Mouse (Mus musculus): ENCODE measurements around the gene Erbb4. TPM values are rescaled to one million over a fixed set of nuclear protein-coding genes. Genes with fewer than 3 reads are reported as not detected.

Erbb4 gene
- polyA plus RNA-seq, 1 experiment from 2014 or later, result 1.3 TPM

DNA sequence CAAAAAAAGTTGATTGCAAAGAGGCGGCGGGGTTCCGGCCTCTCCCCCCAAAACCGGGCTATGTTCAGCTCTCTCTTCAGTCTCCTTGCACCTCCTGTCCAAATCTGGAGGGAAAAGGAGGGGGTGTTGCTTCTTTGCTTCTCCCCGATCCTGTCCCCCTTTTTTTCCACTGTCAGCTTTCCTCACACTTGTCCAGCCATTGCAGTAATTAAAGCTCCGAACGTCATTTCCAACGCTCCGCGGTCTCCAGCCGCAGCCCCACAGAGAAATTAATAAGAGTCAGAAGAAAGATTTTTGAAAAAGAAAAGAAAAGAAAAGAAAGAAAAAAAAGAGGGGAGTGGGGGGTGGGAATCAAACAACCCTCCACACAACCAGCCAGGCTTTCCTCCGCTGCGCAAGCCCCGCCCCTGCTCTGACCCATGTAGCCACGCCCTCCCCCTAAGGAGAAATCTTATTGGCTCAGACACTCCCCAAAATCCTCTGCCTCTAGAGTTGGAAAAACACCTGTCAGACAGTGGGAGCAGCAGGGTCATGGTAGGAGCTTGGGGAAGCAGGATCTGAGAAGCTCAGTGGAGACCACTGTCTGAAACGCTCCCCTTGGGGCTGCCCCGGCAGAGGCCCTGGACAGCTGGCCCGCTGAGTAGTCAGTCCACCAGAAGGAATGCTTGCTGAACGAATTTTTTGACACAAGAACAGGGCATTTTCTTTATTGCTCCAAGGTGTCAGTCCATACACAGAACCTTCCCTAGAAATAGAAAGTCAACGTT is 483 bp upstream of the Erbb4 start:
- 4% methylated on average over 20 of the region's 20 CpGs for WGBS
- peak; percentile 61 for ATAC-seq (replicated peaks; ENCODE audit: insufficient number of reproducible peaks, low FRiP score, low TSS enrichment, low read depth)
- Histone ChIP-seq H3K4me2 (ENCODE audit: low read depth, low read length) (peak overlapping the region; percentile 99), H3K4me3 (ENCODE audit: low read depth, low read length) (peak overlapping the region; percentile 58), H3K4me1 (ENCODE audit: control insufficient read depth, insufficient read depth, low read length) (no peaks in the 10 kb centered on the region), H3K27ac (replicated peaks; ENCODE audit: low read depth, low read length) (no peak overlapping the region), H3K9me3 (replicated peaks; ENCODE audit: control insufficient read depth, low read length) (no peaks in the 10 kb centered on the region), H3K9ac (replicated peaks; ENCODE audit: low read length) (no peak overlapping the region; the same call in 1 of the 2 replicates), H3K36me3 (replicated peaks; ENCODE audit: control insufficient read depth, insufficient read depth, low read depth, low read length) (no peaks in the 10 kb centered on the region), H3K27me3 (ENCODE audit: control insufficient read depth, insufficient read depth, low read length) (peaks cover 10% of the 10 kb centered on the region)
- peak; percentile 77 for DNase-seq (ENCODE audit: low spot score)

DNA sequence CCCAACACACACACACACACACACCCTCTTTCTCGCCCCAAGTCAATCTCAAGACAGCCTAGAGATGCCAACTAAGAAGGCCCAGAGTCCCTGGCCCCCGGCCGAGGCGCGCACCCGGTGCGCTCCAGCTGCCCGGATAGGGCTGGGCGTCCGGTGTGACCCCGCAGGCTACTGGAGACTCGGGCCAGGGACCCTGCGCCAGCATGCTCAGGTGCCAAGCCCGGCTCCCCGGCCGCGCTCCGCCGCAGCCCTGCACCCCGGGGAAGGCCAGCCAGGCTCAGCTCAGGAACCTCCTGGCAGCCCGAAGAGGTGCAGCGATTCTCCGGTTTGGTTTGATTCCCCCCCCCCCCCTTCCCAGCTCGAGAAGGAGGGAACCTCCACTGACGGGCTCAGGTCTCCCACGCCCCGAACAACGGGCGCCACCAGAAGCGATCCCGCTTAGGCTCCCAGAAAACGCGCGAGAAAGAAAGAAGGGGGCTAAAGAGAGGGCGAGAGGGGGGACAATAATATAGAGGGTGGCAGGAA is 860 bp downstream of the Erbb4 start:
- Histone ChIP-seq H3K9me3 (replicated peaks; ENCODE audit: control insufficient read depth, low read length) (no peaks in the 10 kb centered on the region), H3K4me3 (ENCODE audit: low read depth, low read length) (peak overlapping the region; percentile 58), H3K27me3 (ENCODE audit: control insufficient read depth, insufficient read depth, low read length) (peaks cover 10% of the 10 kb centered on the region), H3K27ac (replicated peaks; ENCODE audit: low read depth, low read length) (no peak overlapping the region), H3K36me3 (replicated peaks; ENCODE audit: control insufficient read depth, insufficient read depth, low read depth, low read length) (no peaks in the 10 kb centered on the region), H3K4me1 (ENCODE audit: control insufficient read depth, insufficient read depth, low read length) (no peaks in the 10 kb centered on the region), H3K9ac (replicated peaks; ENCODE audit: low read length) (peak overlapping the region; percentile 47), H3K4me2 (ENCODE audit: low read depth, low read length) (peak overlapping the region; percentile 99)
- DNase-seq (ENCODE audit: low spot score) (peak; percentile 11), ATAC-seq (replicated peaks; ENCODE audit: insufficient number of reproducible peaks, low FRiP score, low TSS enrichment, low read depth) (peak; percentile 40)
- WGBS, result 1% methylated on average over 30 of the region's 35 CpGs

- WGBS, result under 1% methylated on average over 24 of the region's 24 CpGs
- Histone ChIP-seq H3K27me3 (ENCODE audit: control insufficient read depth, insufficient read depth, low read length) (peaks cover 10% of the 10 kb centered on the region), H3K9me3 (replicated peaks; ENCODE audit: control insufficient read depth, low read length) (no peaks in the 10 kb centered on the region), H3K9ac (replicated peaks; ENCODE audit: low read length) (peak overlapping the region; percentile 32), H3K27ac (replicated peaks; ENCODE audit: low read depth, low read length) (no peak overlapping the region), H3K4me3 (ENCODE audit: low read depth, low read length) (peak overlapping the region; percentile 58), H3K36me3 (replicated peaks; ENCODE audit: control insufficient read depth, insufficient read depth, low read depth, low read length) (no peaks in the 10 kb centered on the region), H3K4me2 (ENCODE audit: low read depth, low read length) (peak overlapping the region; percentile 99), H3K4me1 (ENCODE audit: control insufficient read depth, insufficient read depth, low read length) (no peaks in the 10 kb centered on the region)
- ATAC-seq (replicated peaks; ENCODE audit: insufficient number of reproducible peaks, low FRiP score, low TSS enrichment, low read depth) (peak; percentile 34; the same call in 1 of the 2 replicates), DNase-seq (ENCODE audit: low spot score) (peak; percentile 43)
Observed at GRCm38 (mm10) chr1:69106322-69106761, 1.5 kb downstream of the Erbb4 start.

- peaks cover 10% of the 10 kb centered on the region for H3K27me3 ChIP-seq (ENCODE audit: control insufficient read depth, insufficient read depth, low read length)
- H3K36me3 ChIP-seq (replicated peaks; ENCODE audit: control insufficient read depth, insufficient read depth, low read depth, low read length), result no peaks in the 10 kb centered on the region
- no peaks in the 10 kb centered on the region for H3K9me3 ChIP-seq (replicated peaks; ENCODE audit: control insufficient read depth, low read length)
- peak overlapping the region; percentile 58 for H3K4me3 ChIP-seq (ENCODE audit: low read depth, low read length)
- H3K4me2 ChIP-seq (ENCODE audit: low read depth, low read length), result peak overlapping the region; percentile 99
- WGBS, result under 1% methylated on average over 28 of the region's 29 CpGs
- peak; percentile 50 for DNase-seq (ENCODE audit: low spot score)
- peak overlapping the region; percentile 32; the same call in 1 of the 2 replicates for H3K9ac ChIP-seq (replicated peaks; ENCODE audit: low read length)
- no peak overlapping the region for H3K27ac ChIP-seq (replicated peaks; ENCODE audit: low read depth, low read length)
- H3K4me1 ChIP-seq (ENCODE audit: control insufficient read depth, insufficient read depth, low read length), result no peaks in the 10 kb centered on the region
- ATAC-seq (replicated peaks; ENCODE audit: insufficient number of reproducible peaks, low FRiP score, low TSS enrichment, low read depth), result 0 out of 2 replicates have a peak, but pooled peaks have one; percentile 22
Observed at GRCm38 (mm10) chr1:69105493-69106321, 2.2 kb downstream of the Erbb4 start.

DNA sequence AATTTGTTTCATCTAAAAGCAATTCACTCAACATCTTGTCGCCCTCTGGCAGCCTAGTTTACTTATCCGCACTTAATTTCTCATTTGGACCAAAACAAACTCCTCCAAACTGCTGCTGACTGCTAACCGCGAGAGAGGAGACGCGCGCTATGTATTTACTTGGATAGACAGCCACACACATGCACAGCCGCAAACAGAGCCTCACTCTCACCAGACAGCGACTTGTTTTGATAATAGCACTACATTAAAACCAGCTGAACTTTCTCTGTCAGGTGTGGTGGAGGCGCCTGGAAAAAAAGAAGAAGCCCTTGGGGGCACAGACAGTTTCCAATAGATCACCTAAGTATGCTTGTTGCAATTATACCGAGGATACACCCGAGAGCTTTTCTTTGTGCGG is 2.8 kb downstream of the Erbb4 start:
- ATAC-seq (replicated peaks; ENCODE audit: insufficient number of reproducible peaks, low FRiP score, low TSS enrichment, low read depth) (no peak), DNase-seq (ENCODE audit: low spot score) (peak; percentile 54)
- Histone ChIP-seq H3K27me3 (ENCODE audit: control insufficient read depth, insufficient read depth, low read length) (peaks cover 10% of the 10 kb centered on the region), H3K9ac (replicated peaks; ENCODE audit: low read length) (no peak overlapping the region), H3K9me3 (replicated peaks; ENCODE audit: control insufficient read depth, low read length) (no peaks in the 10 kb centered on the region), H3K27ac (replicated peaks; ENCODE audit: low read depth, low read length) (no peak overlapping the region), H3K4me1 (ENCODE audit: control insufficient read depth, insufficient read depth, low read length) (no peaks in the 10 kb centered on the region), H3K4me2 (ENCODE audit: low read depth, low read length) (peak overlapping the region; percentile 99), H3K4me3 (ENCODE audit: low read depth, low read length) (peak overlapping the region; percentile 58), H3K36me3 (replicated peaks; ENCODE audit: control insufficient read depth, insufficient read depth, low read depth, low read length) (no peaks in the 10 kb centered on the region)
- under 1% methylated on average over 13 of the region's 13 CpGs for WGBS

DNA sequence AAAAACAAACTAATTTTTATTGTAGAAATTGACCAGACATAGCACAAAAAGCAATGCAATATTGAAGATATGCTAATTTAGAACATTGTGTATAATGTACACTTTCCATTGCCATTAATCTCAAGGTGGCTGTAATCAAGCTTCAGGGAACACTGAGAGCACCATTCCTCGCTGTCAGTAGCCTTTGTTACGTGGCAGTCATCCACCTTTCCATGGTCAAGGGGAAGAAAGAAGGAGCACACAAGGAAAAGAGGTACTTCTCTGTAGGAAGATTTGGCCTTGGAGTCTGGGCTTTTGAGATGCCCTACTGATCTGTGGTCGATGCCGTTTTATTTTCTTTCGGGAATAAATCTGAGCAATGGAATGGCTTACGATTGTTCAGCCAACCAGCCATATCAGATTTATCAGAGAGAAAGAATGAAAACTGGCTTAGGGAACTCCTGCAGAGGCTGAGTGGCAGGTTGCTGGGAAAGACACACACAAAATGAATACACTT is 4.6 kb downstream of the Erbb4 start:
- no peak for ATAC-seq (replicated peaks; ENCODE audit: insufficient number of reproducible peaks, low FRiP score, low TSS enrichment, low read depth)
- WGBS, result 73% methylated on average over 6 of the region's 6 CpGs
- no peak overlapping the region for H3K4me3 ChIP-seq (ENCODE audit: low read depth, low read length)
- no peak overlapping the region for H3K4me2 ChIP-seq (ENCODE audit: low read depth, low read length)
- no peak overlapping the region for H3K9ac ChIP-seq (replicated peaks; ENCODE audit: low read length)
- no peak for DNase-seq (ENCODE audit: low spot score)
- H3K27me3 ChIP-seq (ENCODE audit: control insufficient read depth, insufficient read depth, low read length), result peaks cover 10% of the 10 kb centered on the region
- no peaks in the 10 kb centered on the region for H3K36me3 ChIP-seq (replicated peaks; ENCODE audit: control insufficient read depth, insufficient read depth, low read depth, low read length)
- H3K4me1 ChIP-seq (ENCODE audit: control insufficient read depth, insufficient read depth, low read length), result no peaks in the 10 kb centered on the region
- no peak overlapping the region for H3K27ac ChIP-seq (replicated peaks; ENCODE audit: low read depth, low read length)
- H3K9me3 ChIP-seq (replicated peaks; ENCODE audit: control insufficient read depth, low read length), result no peaks in the 10 kb centered on the region

DNA sequence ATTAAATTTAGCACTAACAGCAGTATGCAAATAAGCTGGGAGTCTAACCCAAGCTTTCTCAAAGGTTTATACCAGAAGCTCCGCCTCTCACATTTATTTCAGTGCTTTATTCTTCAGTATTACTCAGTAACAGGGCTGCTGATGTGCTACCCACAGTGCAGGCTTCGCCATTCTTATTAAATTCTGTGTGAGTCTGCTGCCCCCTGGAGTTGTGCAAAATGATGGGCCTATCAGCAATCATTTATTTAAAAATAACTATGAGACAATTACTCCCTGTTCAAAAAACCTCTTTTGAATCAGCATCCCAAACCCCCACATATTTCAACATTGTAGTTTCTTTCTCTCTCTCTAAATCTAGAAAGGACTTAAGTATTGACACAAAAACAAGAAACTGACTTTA is 6.2 kb downstream of the Erbb4 start:
- DNase-seq (ENCODE audit: low spot score), result no peak
- no peak for ATAC-seq (replicated peaks; ENCODE audit: insufficient number of reproducible peaks, low FRiP score, low TSS enrichment, low read depth)
- H3K9me3 ChIP-seq (replicated peaks; ENCODE audit: control insufficient read depth, low read length), result no peaks in the 10 kb centered on the region
- no peak overlapping the region for H3K9ac ChIP-seq (replicated peaks; ENCODE audit: low read length)
- 77% methylated on average over 2 of the region's 2 CpGs for WGBS
- H3K4me1 ChIP-seq (ENCODE audit: control insufficient read depth, insufficient read depth, low read length), result no peaks in the 10 kb centered on the region
- H3K4me2 ChIP-seq (ENCODE audit: low read depth, low read length), result no peak overlapping the region
- H3K36me3 ChIP-seq (replicated peaks; ENCODE audit: control insufficient read depth, insufficient read depth, low read depth, low read length), result no peaks in the 10 kb centered on the region
- H3K27me3 ChIP-seq (ENCODE audit: control insufficient read depth, insufficient read depth, low read length), result peaks cover 10% of the 10 kb centered on the region
- H3K4me3 ChIP-seq (ENCODE audit: low read depth, low read length), result no peak overlapping the region
- no peak overlapping the region for H3K27ac ChIP-seq (replicated peaks; ENCODE audit: low read depth, low read length)
